Mouse (Mus musculus): ENCODE data around the gene Atp5j. TPM values are rescaled to one million over a fixed set of nuclear protein-coding genes. Genes with fewer than 3 reads are reported as not detected.

The Atp5j gene
- polyA plus RNA-seq, 1 experiment: 409 TPM

DNA sequence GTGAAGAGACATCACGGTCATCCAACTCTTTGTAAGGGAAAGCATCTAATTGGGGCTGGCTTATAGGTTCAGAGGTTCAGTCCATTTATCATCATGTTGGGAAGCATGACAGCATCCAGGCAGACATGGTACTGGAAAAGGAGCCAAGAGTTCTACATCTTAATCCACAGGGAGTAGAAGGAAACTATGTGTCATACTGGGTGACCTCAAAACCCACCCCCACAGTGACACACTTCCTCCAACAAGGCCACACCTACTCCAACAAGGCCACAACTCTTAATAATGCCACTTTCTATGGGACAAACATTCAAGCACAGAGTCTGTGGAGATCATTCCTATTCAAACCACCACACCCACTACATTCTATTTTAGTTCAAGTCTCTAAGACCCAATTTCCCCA lies 25.2 kb downstream of the Atp5j start:
- DNase-seq (ENCODE audit: extremely low spot score in 1 of 2, low spot score in 1 of 2): no peak

DNA sequence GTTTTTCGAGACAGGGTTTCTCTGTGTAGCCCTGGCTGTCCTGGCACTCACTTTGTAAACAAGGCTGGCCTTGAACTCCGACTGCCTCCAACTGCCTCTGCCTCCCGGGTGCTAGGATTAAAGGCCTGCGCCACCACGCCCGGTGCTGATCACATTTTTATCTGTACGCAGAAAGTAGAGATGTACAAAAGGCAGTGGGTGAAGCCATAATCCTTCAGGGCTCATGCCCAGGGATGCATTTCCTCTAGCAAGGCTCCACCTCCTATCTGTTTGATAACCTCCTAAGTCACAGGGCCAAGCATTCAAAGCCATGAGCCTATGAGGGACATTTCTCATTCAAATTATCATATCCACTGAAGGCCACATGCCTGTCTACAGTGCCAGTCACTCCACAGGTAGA lies 27.6 kb downstream of the Atp5j start:
- DNase-seq (ENCODE audit: extremely low spot score in 1 of 2, low spot score in 1 of 2): no peak

DNA sequence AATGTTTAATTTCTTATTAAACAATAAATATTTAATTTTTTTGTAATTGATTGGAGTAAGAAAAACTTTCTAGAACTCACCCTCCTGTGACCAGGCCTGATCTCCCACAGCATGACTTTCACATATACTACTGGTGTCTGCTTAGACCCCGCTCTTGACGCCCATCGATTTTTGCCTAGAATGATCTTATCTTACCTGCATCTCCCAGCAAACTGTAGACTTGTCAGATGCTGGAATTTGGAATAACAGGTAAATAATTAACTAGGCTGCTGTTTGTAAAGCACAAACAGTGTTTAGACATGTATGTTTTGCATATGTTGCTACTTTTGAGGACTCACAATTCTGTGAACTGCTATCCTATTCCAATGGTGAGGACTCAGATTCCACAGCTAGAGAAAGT lies 29.2 kb downstream of the Atp5j start:
- no peak for DNase-seq (ENCODE audit: extremely low spot score in 1 of 2, low spot score in 1 of 2)

DNA sequence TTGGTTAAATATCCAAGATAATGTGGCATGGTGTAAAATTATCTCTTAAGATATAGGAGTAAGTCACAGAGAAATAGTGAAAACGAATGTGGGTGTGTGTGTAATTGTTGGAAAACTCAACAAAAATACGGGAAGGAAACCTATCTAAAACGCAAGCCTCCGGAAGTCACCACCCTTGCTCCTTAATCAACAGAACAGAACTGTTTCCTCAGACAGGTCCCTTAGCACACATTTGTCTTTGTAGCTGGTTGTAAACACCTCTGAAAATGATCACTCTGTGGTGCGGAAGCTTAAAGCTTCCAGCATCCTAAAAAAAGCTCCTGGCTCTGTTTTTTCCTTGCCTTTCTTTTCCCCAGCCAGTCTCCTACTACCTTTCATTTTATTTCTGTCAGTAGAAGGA lies 30.6 kb downstream of the Atp5j start:
- DNase-seq (ENCODE audit: extremely low spot score in 1 of 2, low spot score in 1 of 2): no peak

DNA sequence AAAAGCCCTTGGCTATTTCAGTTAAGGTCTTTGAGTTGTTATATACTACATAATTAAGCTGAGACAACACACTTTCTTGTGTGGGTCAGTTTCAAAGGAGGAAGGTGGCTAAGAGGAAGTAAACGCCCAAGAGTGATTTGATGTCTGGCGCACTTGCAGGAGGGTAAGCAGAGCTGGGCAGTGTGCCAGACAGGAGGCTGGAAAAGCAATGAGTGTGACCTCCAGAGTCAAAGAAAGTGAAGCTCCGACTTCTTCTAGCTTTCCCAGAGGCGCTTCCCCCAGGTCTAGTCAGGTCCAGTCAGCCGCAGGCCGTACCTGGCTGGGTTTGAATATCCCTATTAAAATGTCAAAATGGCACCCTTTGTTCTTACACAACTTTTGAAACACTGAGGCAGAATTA lies 33.2 kb downstream of the Atp5j start:
- DNase-seq (ENCODE audit: extremely low spot score in 1 of 2, low spot score in 1 of 2): no peak

DNA sequence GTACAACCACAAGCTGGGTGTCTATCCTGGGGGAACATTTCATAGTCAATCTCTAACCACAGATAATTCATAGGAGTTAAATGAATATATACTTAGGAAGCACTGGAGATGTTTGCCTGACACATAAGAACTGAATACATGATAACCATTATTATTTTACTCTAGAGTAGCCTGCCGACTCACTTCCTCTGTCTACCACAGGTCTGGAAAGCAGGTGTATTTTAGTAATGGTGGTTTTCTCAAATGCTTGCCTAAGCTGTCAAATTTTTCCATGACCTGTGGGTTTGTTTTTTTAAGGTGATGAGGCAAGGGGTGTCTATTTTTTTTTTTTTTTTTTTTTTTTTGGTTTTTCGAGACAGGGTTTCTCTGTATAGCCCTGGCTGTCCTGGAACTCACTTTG lies 35.4 kb downstream of the Atp5j start:
- DNase-seq (ENCODE audit: extremely low spot score in 1 of 2, low spot score in 1 of 2): no peak

DNA sequence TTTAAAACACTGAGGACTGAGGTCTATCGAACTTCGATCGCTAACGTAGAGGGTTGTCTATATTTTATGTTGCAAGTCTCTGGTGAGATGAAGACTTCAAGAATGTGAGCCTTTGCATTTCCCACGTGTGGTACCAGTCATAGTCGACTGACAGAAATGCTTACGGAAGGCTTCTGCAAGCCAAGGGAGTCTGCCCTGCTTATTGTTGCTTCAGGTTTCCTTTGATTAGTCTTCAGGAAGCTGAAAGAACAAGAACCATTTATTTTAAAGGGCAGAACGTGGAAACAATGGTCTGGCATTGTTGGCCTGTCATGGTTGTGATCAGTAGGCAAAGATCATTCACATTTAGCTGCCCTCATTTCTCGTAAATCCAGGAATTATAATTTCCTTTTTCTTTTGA lies 38.7 kb downstream of the Atp5j start:
- no peak for DNase-seq (ENCODE audit: extremely low spot score in 1 of 2, low spot score in 1 of 2)

DNA sequence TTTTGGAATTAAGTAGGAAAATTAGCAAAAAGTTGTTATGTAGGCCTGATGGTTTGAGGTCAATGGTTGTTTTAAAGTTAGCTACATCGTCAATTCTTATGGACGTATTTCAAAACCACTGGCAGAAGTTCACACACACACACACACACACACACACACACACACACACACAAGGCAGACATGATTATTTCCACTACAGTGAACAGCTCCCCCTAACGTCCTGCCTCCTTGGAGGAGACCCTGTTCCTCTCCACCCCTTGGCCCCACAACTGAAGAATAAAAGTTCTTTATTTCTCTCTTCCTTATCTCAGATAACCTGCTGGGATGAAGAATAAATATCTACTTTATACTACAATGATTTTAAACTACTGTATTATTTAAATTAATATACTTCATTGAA lies 40.1 kb downstream of the Atp5j start:
- DNase-seq (ENCODE audit: extremely low spot score in 1 of 2, low spot score in 1 of 2): no peak

DNA sequence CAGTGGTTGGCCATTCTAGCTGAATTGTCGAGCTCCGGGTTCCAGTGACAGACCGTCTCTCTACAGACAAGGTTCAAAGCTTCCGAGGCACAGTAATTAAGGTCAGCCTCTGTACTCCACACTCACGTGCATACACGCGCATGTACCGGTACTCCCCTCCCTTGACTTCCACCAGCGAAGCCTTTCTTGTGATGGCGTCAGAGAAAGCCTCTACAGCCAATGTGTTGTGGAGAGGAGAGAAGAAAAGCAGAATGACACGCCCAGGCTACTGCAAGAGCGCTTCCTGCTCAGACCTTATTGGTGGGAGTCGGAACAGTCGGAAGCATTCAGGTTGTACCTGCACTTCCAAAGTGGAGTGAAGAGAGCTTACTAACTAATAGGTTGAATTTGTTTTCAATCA lies 42.0 kb downstream of the Atp5j start:
- no peak for DNase-seq (ENCODE audit: extremely low spot score in 1 of 2, low spot score in 1 of 2)

DNA sequence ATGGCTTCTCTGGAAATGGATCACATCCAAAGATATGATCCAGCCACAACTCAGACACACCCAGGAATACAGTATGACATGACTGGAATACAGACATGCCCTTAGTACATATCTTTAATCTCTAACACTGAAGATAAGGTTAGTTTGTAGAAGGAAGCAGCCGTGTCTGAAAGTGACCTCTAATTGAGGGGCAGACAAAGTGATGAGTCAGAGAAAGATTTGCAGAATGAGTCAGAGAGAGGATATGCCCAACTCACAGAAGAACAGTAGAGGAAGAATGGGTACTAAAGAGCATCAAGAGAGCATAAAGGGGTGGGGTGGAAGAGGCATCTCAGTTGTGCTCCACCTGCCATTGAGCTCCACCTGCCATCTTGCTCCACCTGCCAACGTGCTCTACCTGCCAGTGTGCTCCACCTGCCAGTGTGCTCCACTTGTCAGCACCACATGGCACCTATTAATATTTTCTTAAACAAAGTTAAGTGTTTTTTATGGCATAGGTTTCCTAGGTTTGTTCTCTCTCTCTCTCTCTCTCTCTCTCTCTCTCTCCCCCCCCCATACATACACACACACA lies 44.7 kb downstream of the Atp5j start:
- DNase-seq (ENCODE audit: extremely low spot score in 1 of 2, low spot score in 1 of 2): no peak

DNA sequence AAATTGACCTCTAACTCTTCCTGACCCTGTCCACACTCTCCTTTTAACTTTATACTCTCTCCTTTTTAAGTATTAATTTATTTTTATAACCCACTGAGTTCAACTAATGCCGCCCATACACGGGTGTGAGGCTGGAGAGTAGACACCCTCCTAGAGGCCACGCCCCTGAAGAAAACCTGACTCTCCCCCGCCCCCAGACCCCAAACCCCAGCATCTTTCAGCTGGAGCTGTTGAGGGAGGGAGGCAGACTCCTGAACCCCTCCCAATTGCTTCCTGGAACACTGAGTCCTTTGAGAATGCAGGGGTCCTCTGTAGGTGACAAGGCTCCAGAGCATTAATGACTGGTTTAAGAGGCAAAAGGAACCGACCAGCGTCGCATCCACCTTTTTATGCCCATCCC lies 50.5 kb downstream of the Atp5j start:
- no peak for DNase-seq (ENCODE audit: extremely low spot score in 1 of 2, low spot score in 1 of 2)

DNA sequence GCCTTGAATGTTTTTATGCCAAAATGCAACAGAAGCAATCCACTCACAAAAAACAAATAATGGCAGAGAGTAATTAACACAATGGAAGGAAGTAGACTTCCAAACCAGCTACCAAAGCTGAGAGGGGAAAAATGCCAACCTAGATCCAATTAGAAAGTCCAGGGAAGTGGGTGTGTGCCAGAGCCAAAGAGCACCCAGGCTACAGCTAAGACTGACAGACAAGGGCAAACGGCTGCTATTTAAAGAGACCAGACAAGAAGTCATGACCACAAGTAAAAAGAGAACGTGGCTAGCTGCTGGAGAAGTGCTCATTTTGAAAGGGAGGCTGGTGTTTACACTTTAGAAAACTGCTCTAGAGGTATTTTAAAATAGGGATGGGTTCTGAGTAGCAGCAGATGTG lies 52.1 kb downstream of the Atp5j start:
- DNase-seq (ENCODE audit: extremely low spot score in 1 of 2, low spot score in 1 of 2): no peak

DNA sequence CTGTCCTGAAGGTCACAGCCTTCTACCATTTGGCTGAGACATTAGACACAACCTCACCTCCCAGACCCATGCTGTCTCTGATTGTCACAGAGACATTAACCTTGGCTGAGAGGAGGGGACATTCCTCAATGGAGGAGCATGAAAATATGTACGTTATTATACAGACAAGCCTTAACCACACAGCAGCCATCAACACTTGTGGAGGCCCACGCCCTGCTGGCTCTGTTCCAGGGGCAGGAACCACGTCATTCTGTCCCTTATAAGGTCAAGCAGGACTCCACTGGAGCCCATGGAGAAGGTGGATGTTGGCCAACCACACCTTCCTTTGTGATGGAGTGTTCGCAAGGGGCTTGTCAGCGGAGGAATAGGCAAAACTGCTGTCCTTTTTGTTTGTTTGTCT lies 55.7 kb downstream of the Atp5j start:
- DNase-seq (ENCODE audit: extremely low spot score in 1 of 2, low spot score in 1 of 2): no peak

DNA sequence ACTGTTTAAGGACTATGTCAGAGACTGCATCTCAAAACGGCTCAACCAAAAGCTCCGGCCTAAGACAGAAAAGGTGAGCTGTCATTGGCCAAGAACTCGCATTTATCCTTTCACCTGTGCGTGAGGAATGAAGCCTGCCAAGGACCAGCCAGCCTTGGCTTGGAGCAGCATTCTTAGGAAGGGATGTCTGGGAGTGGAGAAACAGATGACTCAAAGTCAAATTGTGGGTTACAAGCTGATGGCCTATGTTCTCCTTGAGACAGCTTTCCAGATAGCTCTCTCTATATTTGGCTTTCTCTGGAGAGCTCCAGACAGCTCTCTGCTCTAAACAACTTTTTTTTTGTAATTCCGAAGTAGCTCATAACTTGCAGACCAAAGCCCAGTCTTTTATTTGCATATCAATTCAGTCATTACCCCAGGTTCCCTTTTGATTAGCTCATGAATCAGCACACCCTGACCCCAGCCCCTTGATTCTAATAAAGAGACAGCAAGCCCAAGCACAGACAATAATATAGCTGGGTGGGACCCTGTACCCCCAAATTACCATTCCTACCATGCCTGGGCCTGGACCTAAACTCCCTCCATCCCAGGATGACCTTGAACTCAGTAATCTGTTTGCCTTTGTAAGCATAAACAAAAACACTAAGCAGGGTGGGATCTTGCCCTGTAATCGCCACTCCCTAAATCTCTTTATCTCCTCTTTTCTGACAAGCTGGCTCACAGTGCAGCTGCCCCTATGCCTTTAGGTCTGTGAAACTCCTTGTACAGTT lies 56.4 kb downstream of the Atp5j start:
- no peak for DNase-seq (ENCODE audit: extremely low spot score in 1 of 2, low spot score in 1 of 2)

DNA sequence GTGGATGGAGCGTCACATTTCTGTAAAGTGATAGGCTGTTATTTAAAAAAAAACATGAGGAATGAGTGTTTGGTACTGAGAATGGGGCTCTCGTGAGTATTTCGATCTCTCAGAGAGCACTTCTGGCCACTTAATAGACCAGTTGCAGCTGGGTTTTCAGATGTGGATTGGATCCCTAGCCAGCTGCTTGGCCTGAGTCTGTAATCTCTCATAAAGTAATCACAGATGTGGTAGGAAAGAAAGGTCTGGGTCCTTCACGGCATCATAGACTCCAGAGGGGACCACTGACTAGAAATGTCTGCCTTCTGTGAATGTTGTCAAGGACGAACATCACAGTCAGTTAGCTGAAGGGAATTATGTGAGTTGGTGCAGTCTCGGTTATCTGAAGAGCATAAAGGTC lies 57.0 kb downstream of the Atp5j start:
- DNase-seq (ENCODE audit: extremely low spot score in 1 of 2, low spot score in 1 of 2): no peak

Other genes starting within 250 kb of the Atp5j start
- gene Mrpl39, start 99.9 kb downstream of the Atp5j start, polyA plus RNA-seq (2012; rRNA removed): 24.1 and 24.6 TPM in 2 replicates
- 54.7 and 55.7 TPM in 2 replicates for gene Jam2, start 61.5 kb downstream of the Atp5j start, polyA plus RNA-seq (2012; rRNA removed)
- gene Gabpa, start 700 bp downstream of the Atp5j start, polyA plus RNA-seq (2012; rRNA removed): 20.1 and 20.2 TPM in 2 replicates

Measured in frontal cortex, adult 2 months (tissue).